Mouse (Mus musculus) MEL (cell line): Measurements from ENCODE around the gene Fbrsl1.

Experiments
- BHLHE40 ChIP-seq: IDR thresholded peaks from 2 replicates; pipeline ENCODE4 v1.6.1; 2012; ENCODE audit warnings: low read depth, mild to moderate bottlenecking, inconsistent platforms, low read length, improper control_type of control experiment, borderline replicate concordance
- CTCF ChIP-seq, 3 experiments: IDR thresholded peaks in 2 of 3; conservative IDR thresholded peaks in 1 of 3; 2 replicates each; pipeline ENCODE4 v1.5.1; 2011 to 2012; ENCODE audit warnings: low read length in 3 of 3, low read depth in 2 of 3, mild to moderate bottlenecking in 2 of 3, improper control_type of control experiment in 1 of 3, inconsistent platforms in 1 of 3, mixed read lengths in 1 of 3, moderate library complexity in 1 of 3; ENCODE audit not compliant: control insufficient read depth in 1 of 3, insufficient read depth in 1 of 3, poor library complexity in 1 of 3, severe bottlenecking in 1 of 3
- JUND ChIP-seq: IDR thresholded peaks from 2 replicates; pipeline ENCODE4 v1.6.1; 2011; ENCODE audit warnings: low read depth, mild to moderate bottlenecking, improper control_type of control experiment, low read length
- MAX ChIP-seq: IDR thresholded peaks from 2 replicates; pipeline ENCODE4 v1.6.1; 2011; ENCODE audit warnings: low read length, improper control_type of control experiment
- POLR2A ChIP-seq, 2 experiments: IDR thresholded peaks; 2 replicates each; pipeline ENCODE4 v1.6.1; 2011 to 2012; ENCODE audit warnings: low read length in 2 of 2, mild to moderate bottlenecking in 2 of 2, control low read depth in 1 of 2, improper control_type of control experiment in 1 of 2, low read depth in 1 of 2, moderate library complexity in 1 of 2; ENCODE audit not compliant: control insufficient read depth in 1 of 2, insufficient read depth in 1 of 2, poor library complexity in 1 of 2
- POLR2AphosphoS2 ChIP-seq: IDR thresholded peaks from 2 replicates; pipeline ENCODE4 v1.6.1; 2011; ENCODE audit warnings: low read length, improper control_type of control experiment
- USF2 ChIP-seq, 2 experiments: IDR thresholded peaks; 2 replicates each; pipeline ENCODE4 v1.6.1; 2011 to 2012; ENCODE audit warnings: improper control_type of control experiment in 2 of 2, low read length in 2 of 2, borderline replicate concordance in 1 of 2, inconsistent platforms in 1 of 2, low read depth in 1 of 2, mild to moderate bottlenecking in 1 of 2; ENCODE audit not compliant: insufficient read depth in 1 of 2

DNA sequence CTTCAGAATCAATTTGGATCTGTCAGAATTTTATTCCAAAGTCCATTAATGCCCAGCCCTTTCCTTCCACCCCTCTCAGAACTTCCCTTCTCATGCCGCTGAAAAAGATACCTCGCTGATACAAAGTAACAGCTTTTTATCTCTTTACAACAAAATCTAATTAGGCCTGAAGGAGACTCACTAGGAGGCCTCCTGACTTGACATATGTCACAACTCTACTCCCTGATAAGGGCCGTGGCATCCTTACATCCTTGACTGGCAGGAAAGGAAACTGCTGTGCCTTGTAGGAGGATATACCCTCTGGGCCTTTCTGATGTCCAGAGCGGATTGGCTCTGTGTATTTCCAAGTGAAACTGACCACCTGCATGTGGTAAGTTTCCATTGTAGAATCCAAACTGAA is 41.3 kb upstream of the Fbrsl1 start:
- no peak for TF ChIP-seq CTCF (IDR thresholded peaks at IDR 0.05 in 2 of 3, conservative IDR thresholded peaks at IDR 0.05 in 1 of 3; ENCODE audit: control insufficient read depth in 1 of 3, insufficient read depth in 1 of 3, low read depth in 2 of 3, low read length in 3 of 3, poor library complexity in 1 of 3, severe bottlenecking in 1 of 3)
- TF ChIP-seq POLR2AphosphoS2: no peak
- no peak for TF ChIP-seq BHLHE40
- TF ChIP-seq JUND: no peak
- TF ChIP-seq MAX: no peak
- TF ChIP-seq USF2 (IDR thresholded peaks at IDR 0.05; ENCODE audit: borderline replicate concordance in 1 of 2, insufficient read depth in 1 of 2, low read depth in 1 of 2, low read length in 2 of 2): no peak
- no peak for TF ChIP-seq POLR2A (IDR thresholded peaks at IDR 0.05; ENCODE audit: control insufficient read depth in 1 of 2, insufficient read depth in 1 of 2, low read depth in 1 of 2, low read length in 2 of 2, poor library complexity in 1 of 2)
